Mouse (Mus musculus): ENCODE data around the gene Zfp503. TPM values are rescaled to one million over a fixed set of nuclear protein-coding genes. Genes with fewer than 3 reads are reported as not detected.

Zfp503 gene
- polyA plus RNA-seq, 1 experiment, result 0.02 TPM

- H3K27me3 ChIP-seq (ENCODE audit: control insufficient read depth), result no peaks in the 10 kb centered on the region; the same call in 1 of the 2 replicates
- TF ChIP-seq GATA1 (IDR thresholded peaks at IDR 0.05; ENCODE audit: low read length) (no peak), TAL1 (IDR thresholded peaks at IDR 0.05; ENCODE audit: low read length) (no peak)
- H3K9me3 ChIP-seq (ENCODE audit: control insufficient read depth, low read length), result no peaks in the 10 kb centered on the region
- no peaks in the 10 kb centered on the region for H3K36me3 ChIP-seq (ENCODE audit: control insufficient read depth)
- H3K4me3 ChIP-seq (replicated peaks), result no peak overlapping the region
- no peaks in the 10 kb centered on the region for H3K4me1 ChIP-seq (ENCODE audit: control insufficient read depth)
Observed at GRCm38 (mm10) chr14:21959243-21959642, 30.2 kb downstream of the Zfp503 start.

GRCm38 (mm10) chr14:21958643-21959042 lies 30.8 kb downstream of the Zfp503 start:
- Histone ChIP-seq H3K4me1 (ENCODE audit: control insufficient read depth) (no peaks in the 10 kb centered on the region), H3K36me3 (ENCODE audit: control insufficient read depth) (no peaks in the 10 kb centered on the region), H3K27me3 (ENCODE audit: control insufficient read depth) (no peaks in the 10 kb centered on the region; the same call in 1 of the 2 replicates), H3K4me3 (replicated peaks) (no peak overlapping the region), H3K9me3 (ENCODE audit: control insufficient read depth, low read length) (no peaks in the 10 kb centered on the region)
- TF ChIP-seq GATA1 (IDR thresholded peaks at IDR 0.05; ENCODE audit: low read length) (no peak), TAL1 (IDR thresholded peaks at IDR 0.05; ENCODE audit: low read length) (no peak)

- Histone ChIP-seq H3K4me3 (replicated peaks) (no peak overlapping the region), H3K9me3 (ENCODE audit: control insufficient read depth, low read length) (no peaks in the 10 kb centered on the region), H3K36me3 (ENCODE audit: control insufficient read depth) (no peaks in the 10 kb centered on the region), H3K4me1 (ENCODE audit: control insufficient read depth) (no peaks in the 10 kb centered on the region), H3K27me3 (ENCODE audit: control insufficient read depth) (no peaks in the 10 kb centered on the region)
- no peak for TF ChIP-seq GATA1 (IDR thresholded peaks at IDR 0.05; ENCODE audit: low read length)
- no peak for TF ChIP-seq TAL1 (IDR thresholded peaks at IDR 0.05; ENCODE audit: low read length)
Observed at GRCm38 (mm10) chr14:21952541-21952940, 36.9 kb downstream of the Zfp503 start.

- Histone ChIP-seq H3K9me3 (ENCODE audit: control insufficient read depth, low read length) (no peaks in the 10 kb centered on the region), H3K4me3 (replicated peaks) (no peak overlapping the region), H3K4me1 (ENCODE audit: control insufficient read depth) (no peaks in the 10 kb centered on the region), H3K36me3 (ENCODE audit: control insufficient read depth) (no peaks in the 10 kb centered on the region), H3K27me3 (ENCODE audit: control insufficient read depth) (no peaks in the 10 kb centered on the region)
- no peak for TF ChIP-seq TAL1 (IDR thresholded peaks at IDR 0.05; ENCODE audit: low read length)
- TF ChIP-seq GATA1 (IDR thresholded peaks at IDR 0.05; ENCODE audit: low read length), result no peak
Observed at GRCm38 (mm10) chr14:21951896-21952523, 37.4 kb downstream of the Zfp503 start.

GRCm38 (mm10) chr14:21944946-21945345 lies 44.5 kb downstream of the Zfp503 start:
- no peaks in the 10 kb centered on the region for H3K36me3 ChIP-seq (ENCODE audit: control insufficient read depth)
- no peak for TF ChIP-seq GATA1 (IDR thresholded peaks at IDR 0.05; ENCODE audit: low read length)
- no peak for TF ChIP-seq TAL1 (IDR thresholded peaks at IDR 0.05; ENCODE audit: low read length)
- H3K27me3 ChIP-seq (ENCODE audit: control insufficient read depth), result no peaks in the 10 kb centered on the region
- H3K4me1 ChIP-seq (ENCODE audit: control insufficient read depth), result no peaks in the 10 kb centered on the region
- H3K9me3 ChIP-seq (ENCODE audit: control insufficient read depth, low read length), result no peaks in the 10 kb centered on the region
- H3K4me3 ChIP-seq (replicated peaks), result no peak overlapping the region

GRCm38 (mm10) chr14:21941581-21941980 lies 47.8 kb downstream of the Zfp503 start:
- no peaks in the 10 kb centered on the region for H3K9me3 ChIP-seq (ENCODE audit: control insufficient read depth, low read length)
- H3K4me3 ChIP-seq (replicated peaks), result no peak overlapping the region
- no peak for TF ChIP-seq TAL1 (IDR thresholded peaks at IDR 0.05; ENCODE audit: low read length)
- TF ChIP-seq GATA1 (IDR thresholded peaks at IDR 0.05; ENCODE audit: low read length), result no peak
- H3K27me3 ChIP-seq (ENCODE audit: control insufficient read depth), result no peaks in the 10 kb centered on the region
- no peaks in the 10 kb centered on the region for H3K36me3 ChIP-seq (ENCODE audit: control insufficient read depth)
- no peaks in the 10 kb centered on the region for H3K4me1 ChIP-seq (ENCODE audit: control insufficient read depth)

- H3K27me3 ChIP-seq (ENCODE audit: control insufficient read depth), result no peaks in the 10 kb centered on the region
- no peaks in the 10 kb centered on the region for H3K4me1 ChIP-seq (ENCODE audit: control insufficient read depth)
- TF ChIP-seq GATA1 (IDR thresholded peaks at IDR 0.05; ENCODE audit: low read length), result no peak
- no peak for TF ChIP-seq TAL1 (IDR thresholded peaks at IDR 0.05; ENCODE audit: low read length)
- H3K9me3 ChIP-seq (ENCODE audit: control insufficient read depth, low read length), result no peaks in the 10 kb centered on the region
- H3K36me3 ChIP-seq (ENCODE audit: control insufficient read depth), result no peaks in the 10 kb centered on the region
- no peak overlapping the region for H3K4me3 ChIP-seq (replicated peaks)
Observed at GRCm38 (mm10) chr14:21937116-21937515, 52.3 kb downstream of the Zfp503 start.

GRCm38 (mm10) chr14:21936102-21936630 lies 53.2 kb downstream of the Zfp503 start:
- no peak for TF ChIP-seq TAL1 (IDR thresholded peaks at IDR 0.05; ENCODE audit: low read length)
- TF ChIP-seq GATA1 (IDR thresholded peaks at IDR 0.05; ENCODE audit: low read length), result no peak
- Histone ChIP-seq H3K27me3 (ENCODE audit: control insufficient read depth) (no peaks in the 10 kb centered on the region), H3K9me3 (ENCODE audit: control insufficient read depth, low read length) (no peaks in the 10 kb centered on the region), H3K36me3 (ENCODE audit: control insufficient read depth) (no peaks in the 10 kb centered on the region), H3K4me1 (ENCODE audit: control insufficient read depth) (no peaks in the 10 kb centered on the region), H3K4me3 (replicated peaks) (no peak overlapping the region)

Other genes with a start within 250 kb of the Zfp503 start
- 0.19 and 0.47 TPM in 2 replicates for gene Samd8, start 239.1 kb downstream of the Zfp503 start, polyA plus RNA-seq (2012)
- not detected in 2 replicates for gene Dusp13, start 238.4 kb downstream of the Zfp503 start, polyA plus RNA-seq (2012)
- gene Vdac2, start 164.4 kb downstream of the Zfp503 start, polyA plus RNA-seq (2012), result 11.8 and 15.6 TPM in 2 replicates
- 0.85 and 1.1 TPM in 2 replicates for gene Comtd1, start 140.6 kb downstream of the Zfp503 start, polyA plus RNA-seq (2012)
- gene Lrmda, start 30.1 kb upstream of the Zfp503 start, polyA plus RNA-seq (2012), result not detected in 2 replicates

All from erythroblast, embryonic 14.5 days (primary cell).